Mouse (Mus musculus): ENCODE results near the gene Tfpi2.

DNA sequence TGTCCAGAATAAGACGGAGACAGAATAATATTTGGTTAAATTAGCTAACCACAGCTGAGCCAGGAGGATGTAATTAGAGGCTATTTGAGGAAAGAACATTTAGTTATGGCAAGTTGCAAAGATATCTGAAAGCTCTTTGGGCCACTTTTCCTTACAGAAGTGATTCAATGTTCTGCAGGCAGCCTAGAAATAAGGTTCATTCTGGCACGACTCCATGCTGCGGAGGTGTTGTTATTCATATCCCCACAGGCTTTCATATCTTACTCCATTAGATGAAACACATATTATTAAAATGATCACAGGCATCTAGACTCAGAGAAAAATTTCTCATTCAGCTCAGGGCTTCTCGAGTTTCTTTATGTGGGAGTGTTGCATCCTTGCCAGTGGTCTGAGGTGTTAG lies 65.8 kb downstream of the Tfpi2 start:
- TF ChIP-seq CTCF (IDR thresholded peaks at IDR 0.05) (no peak), EP300 (IDR thresholded peaks at IDR 0.05) (no peak)
